ENCODE assay signal across 18 mouse cellular contexts in the genomic region with DNA sequence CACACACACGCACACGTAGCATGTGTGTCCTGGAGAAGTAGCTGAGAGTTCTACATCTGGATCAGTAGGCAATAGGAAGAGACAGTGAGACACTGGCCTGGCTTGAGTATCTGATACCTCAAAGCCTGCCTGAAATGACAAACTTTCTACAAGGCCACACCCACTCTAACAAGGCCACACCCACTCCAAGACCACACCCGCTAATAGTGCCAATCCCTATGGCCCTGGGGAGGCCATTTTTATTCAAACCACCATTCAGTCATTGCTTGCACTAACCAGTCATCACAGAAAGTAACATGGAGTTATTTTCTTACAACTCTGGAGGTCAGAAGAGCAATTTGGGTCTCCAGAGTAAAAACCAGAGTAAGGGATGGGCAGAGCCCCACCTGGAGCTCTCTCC. TPM values are rescaled to one million over a fixed set of nuclear protein-coding genes. Genes with fewer than 3 reads are reported as not detected.
A peak's percentile ranks its signal among the peaks of the same experiment; 100 is the strongest.
DNase-seq lines count a peak whose midpoint lies in the region; ATAC-seq and TF ChIP-seq lines count a peak whose summit lies in the region.
"Had no signal": no experiment of that assay in that cellular context is flagged by ENCODE, and none has a peak within 500 bp of the region (broad histone marks: within the 10 kb centered on the region; RNA-seq: fewer than 3 reads in every experiment).

No protein-coding gene starts in this region.

- ATAC-seq in heart, embryonic 11.5 days (replicated peaks; ENCODE audit: insufficient number of reproducible peaks, low FRiP score, low TSS enrichment), result no peak
- ATAC-seq in hindbrain, postnatal 0 days, result no peak
- ATAC-seq: CD4-positive, CD25-positive, alpha-beta regulatory T cell, adult 4 months; intestine, embryonic 15.5 days had no signal

- no peak overlapping the region for H3K4me3 ChIP-seq in heart, embryonic 11.5 days (ENCODE audit: low read depth, low read length)
- H3K4me3 ChIP-seq in gastrocnemius, adult 2 months, result no peak overlapping the region
- H3K4me3 ChIP-seq in hindbrain, postnatal 0 days (ENCODE audit: low read length), result no peak overlapping the region
- H3K4me3 ChIP-seq: forebrain, embryonic 10.5 days; hindbrain, embryonic 10.5 days; intestine, embryonic 15.5 days; lung, embryonic 15.5 days; neural tube, embryonic 12.5 days had no signal

- no peak for TF ChIP-seq CTCF in gastrocnemius, adult 2 months (IDR thresholded peaks at IDR 0.05)
- no peak for TF ChIP-seq CTCF in hindbrain, postnatal 0 days (IDR thresholded peaks at IDR 0.05; ENCODE audit: low read depth)

- no peaks in the 10 kb centered on the region for H3K36me3 ChIP-seq in heart, embryonic 11.5 days (ENCODE audit: control insufficient read depth, insufficient read depth, low read length)
- H3K36me3 ChIP-seq in hindbrain, postnatal 0 days (ENCODE audit: insufficient read depth, low read length), result no peaks in the 10 kb centered on the region
- H3K36me3 ChIP-seq: forebrain, embryonic 10.5 days; hindbrain, embryonic 10.5 days; intestine, embryonic 15.5 days; lung, embryonic 15.5 days; neural tube, embryonic 12.5 days had no signal

- intact Hi-C loops in gastrocnemius, adult 2 months (cut with DNase I), result no loop called here

- no peak overlapping the region for H3K9ac ChIP-seq in heart, embryonic 11.5 days (ENCODE audit: low read depth, low read length)
- H3K9ac ChIP-seq in hindbrain, postnatal 0 days (replicated peaks; ENCODE audit: low read length), result no peak overlapping the region
- H3K9ac ChIP-seq: intestine, embryonic 15.5 days; lung, embryonic 15.5 days; neural tube, embryonic 12.5 days had no signal

- H3K4me2 ChIP-seq in heart, embryonic 11.5 days, result no peak overlapping the region
- H3K4me2 ChIP-seq in hindbrain, postnatal 0 days (ENCODE audit: low read depth, low read length), result no peak overlapping the region
- H3K4me2 ChIP-seq: intestine, embryonic 15.5 days; lung, embryonic 15.5 days; neural tube, embryonic 12.5 days had no signal

- H3K9me3 ChIP-seq in heart, embryonic 11.5 days (replicated peaks; ENCODE audit: control insufficient read depth, low read length), result no peaks in the 10 kb centered on the region
- H3K9me3 ChIP-seq in hindbrain, postnatal 0 days (ENCODE audit: low read length), result no peaks in the 10 kb centered on the region
- H3K9me3 ChIP-seq: forebrain, embryonic 10.5 days; hindbrain, embryonic 10.5 days; intestine, embryonic 15.5 days; lung, embryonic 15.5 days; neural tube, embryonic 12.5 days had no signal

- peaks cover 3% of the 10 kb centered on the region; the same call in 1 of the 2 replicates for H3K4me1 ChIP-seq in heart, embryonic 11.5 days (ENCODE audit: control insufficient read depth, insufficient read depth, low read length)
- no peaks in the 10 kb centered on the region for H3K4me1 ChIP-seq in hindbrain, postnatal 0 days (ENCODE audit: insufficient read depth, low read length)
- H3K4me1 ChIP-seq: forebrain, embryonic 10.5 days; intestine, embryonic 15.5 days; lung, embryonic 15.5 days; neural tube, embryonic 12.5 days had no signal

- DNase-seq in heart, adult 11 months, result peak; percentile 64
- DNase-seq in ovary, adult 18-20 months (ENCODE audit: low spot score), result peak; percentile 1
- DNase-seq in ovary, postnatal 14 days (ENCODE audit: low spot score), result no peak
- DNase-seq in gastrocnemius, adult 2 months, result peak; percentile 13
- peak; percentile 2 for DNase-seq in testis, postnatal 14 days (ENCODE audit: low spot score)
- DNase-seq in hindbrain, postnatal 0 days (ENCODE audit: low spot score), result no peak
- DNase-seq in right cerebral cortex, postnatal 36 days (ENCODE audit: low spot score in 2 of 2), result no peak
- DNase-seq: cerebellum, adult 8-10 months; retina, postnatal 1 day had no signal

- no peaks in the 10 kb centered on the region for H3K27me3 ChIP-seq in heart, embryonic 11.5 days (ENCODE audit: control insufficient read depth, insufficient read depth, low read length)
- no peaks in the 10 kb centered on the region for H3K27me3 ChIP-seq in hindbrain, postnatal 0 days (ENCODE audit: insufficient read depth, low read length)
- H3K27me3 ChIP-seq: lung, embryonic 15.5 days; neural tube, embryonic 12.5 days had no signal

- whole genome bisulfite sequencing in heart, embryonic 11.5 days (ENCODE audit: insufficient replicate concordance), result 79% methylated on average over 3 of the region's 3 CpGs
- 84% methylated on average over 3 of the region's 3 CpGs for WGBS in hindbrain, postnatal 0 days

- no peak overlapping the region for H3K27ac ChIP-seq in heart, embryonic 11.5 days (ENCODE audit: low read depth, low read length)
- no peak overlapping the region for H3K27ac ChIP-seq in gastrocnemius, adult 2 months
- H3K27ac ChIP-seq in hindbrain, postnatal 0 days, result no peak overlapping the region
- H3K27ac ChIP-seq: hindbrain, embryonic 10.5 days; intestine, embryonic 15.5 days; kidney, postnatal 0 days; lung, embryonic 15.5 days; neural tube, embryonic 12.5 days; stomach, postnatal 0 days had no signal

RNA-seq across cellular contexts. Expression of a gene that starts 32.3 kb away (rescaled TPM):
- 19.6 and 21.6 TPM in 2 replicates for polyA plus RNA-seq in heart, embryonic 11.5 days (2014; fragmentation: Nextera tagmentation; extraction: Ambion mirVana)
- total RNA-seq in gastrocnemius, adult 2 months (2021), result 1 to 10 TPM; 1.7 to 5.2 TPM
- total RNA-seq in hindbrain, postnatal 0 days (2014; rRNA removed), result 3.2 and 7.7 TPM in 2 replicates
- polyA plus RNA-seq in hindbrain, postnatal 0 days (2015; fragmentation: Nextera tagmentation; extraction: Ambion mirVana), result 4.1 and 4.4 TPM in 2 replicates

Comparison
In these comparisons a context has a peak if more than half of its experiments do, and no peak if none do; other contexts are left out.
1. DNase-seq: peak in heart, adult 11 months (single experiment), ovary, adult 18-20 months (single experiment), gastrocnemius, adult 2 months (single experiment) and testis, postnatal 14 days (single experiment); none in ovary, postnatal 14 days (single experiment), hindbrain, postnatal 0 days (single experiment) and right cerebral cortex, postnatal 36 days (0 of 2).